ENCODE assay signal across 8 mouse cellular contexts in the genomic region with DNA sequence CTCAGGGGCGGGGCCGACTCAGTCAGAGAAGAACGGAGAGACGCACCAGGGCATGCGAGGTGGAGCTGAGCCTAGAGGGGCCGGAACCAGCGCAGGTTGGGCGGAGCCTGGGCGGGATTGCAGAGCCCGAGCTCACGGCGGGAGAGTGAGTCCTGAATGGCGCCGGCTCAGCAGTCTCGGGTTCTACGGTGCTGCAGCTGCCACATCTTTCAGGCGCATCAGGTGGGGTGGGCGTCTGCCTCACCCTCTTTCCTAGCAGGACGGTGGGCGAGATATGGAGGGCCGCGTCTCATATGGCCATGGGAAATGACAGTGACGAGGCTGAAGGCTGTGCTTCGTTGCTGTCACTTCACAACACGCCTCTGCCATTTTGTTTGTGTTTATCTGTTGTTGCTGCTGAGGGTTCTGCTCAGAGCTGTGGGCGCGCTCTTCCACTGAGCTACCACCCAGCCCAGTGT. TPM values are rescaled to one million over a fixed set of nuclear protein-coding genes. Genes with fewer than 3 reads are reported as not detected.
DNase-seq lines count a peak whose midpoint lies in the region; ATAC-seq lines count a peak whose summit lies in the region.

No protein-coding gene starts in this region.

- peak overlapping the region; percentile 67 for H3K4me2 ChIP-seq in hindbrain, embryonic 16.5 days (ENCODE audit: low read length)

- H3K27ac ChIP-seq in hindbrain, embryonic 16.5 days (ENCODE audit: low read depth, low read length): peak overlapping the region; percentile 88

- under 1% methylated on average over 24 of the region's 27 CpGs for WGBS in hindbrain, embryonic 16.5 days

- peaks cover 25% of the 10 kb centered on the region for H3K36me3 ChIP-seq in hindbrain, embryonic 16.5 days (ENCODE audit: control insufficient read depth, insufficient read depth, low read length)

- peak overlapping the region; percentile 56 for H3K4me3 ChIP-seq in hindbrain, embryonic 16.5 days (ENCODE audit: low read length)

- H3K9me3 ChIP-seq in hindbrain, embryonic 16.5 days (ENCODE audit: control insufficient read depth, low read length): no peaks in the 10 kb centered on the region

- H3K27me3 ChIP-seq in hindbrain, embryonic 16.5 days (replicated peaks; ENCODE audit: control insufficient read depth, insufficient read depth, low read length): no peaks in the 10 kb centered on the region

- H3K9ac ChIP-seq in hindbrain, embryonic 16.5 days (ENCODE audit: low read depth, low read length): peak overlapping the region; percentile 79

- ATAC-seq in hindbrain, embryonic 16.5 days: peak; percentile 100
- peak; percentile 99 for ATAC-seq in megakaryocyte progenitor cell, adult 5-6 weeks (replicated peaks; ENCODE audit: poor library complexity)

- H3K4me1 ChIP-seq in hindbrain, embryonic 16.5 days (ENCODE audit: control insufficient read depth, insufficient read depth, low read depth, low read length): peaks cover 9% of the 10 kb centered on the region

- DNase-seq in WW6 (ENCODE audit: low read depth, low spot score): peak; percentile 98
- peak; percentile 96 to 99 for DNase-seq in cerebellum, postnatal 25 days
- DNase-seq in frontal cortex, postnatal 25 days (ENCODE audit: low spot score in 2 of 2): peak; percentile 88 to 94
- peak; percentile 90 to 97 for DNase-seq in left cerebral cortex, adult 9 months (ENCODE audit: low spot score in 2 of 2)
- DNase-seq in right cerebral cortex, postnatal 14 days: peak; percentile 97
- peak; percentile 93 to 98 for DNase-seq in urinary bladder, postnatal 36 days (ENCODE audit: low spot score in 2 of 2)

RNA-seq across cellular contexts. Expression of gene Mrnip, which starts 0.5 kb away (rescaled TPM):
- polyA plus RNA-seq in hindbrain, embryonic 16.5 days (2015; fragmentation: Nextera tagmentation; extraction: Ambion mirVana): 33.2 and 39.1 TPM in 2 replicates
- total RNA-seq in megakaryocyte progenitor cell, adult 5-6 weeks (2015): 18.8 and 20.0 TPM in 2 replicates
- total RNA-seq in megakaryocyte progenitor cell, adult 5-6 weeks (2017): 14.6 and 16.5 TPM in 2 replicates

RNA-seq across cellular contexts. Expression of gene Sqstm1, which starts 35.9 kb away (rescaled TPM):
- 448 and 480 TPM in 2 replicates for polyA plus RNA-seq in hindbrain, embryonic 16.5 days (2015; fragmentation: Nextera tagmentation; extraction: Ambion mirVana)
- 42.7 and 49.3 TPM in 2 replicates for total RNA-seq in megakaryocyte progenitor cell, adult 5-6 weeks (2015)
- 207 and 220 TPM in 2 replicates for total RNA-seq in megakaryocyte progenitor cell, adult 5-6 weeks (2017)

RNA-seq across cellular contexts. Expression of gene Mgat4b, which starts 35.9 kb away (rescaled TPM):
- polyA plus RNA-seq in hindbrain, embryonic 16.5 days (2015; fragmentation: Nextera tagmentation; extraction: Ambion mirVana): 15.6 and 30.9 TPM in 2 replicates
- 17.4 and 18.9 TPM in 2 replicates for total RNA-seq in megakaryocyte progenitor cell, adult 5-6 weeks (2015)
- 10.8 and 16.2 TPM in 2 replicates for total RNA-seq in megakaryocyte progenitor cell, adult 5-6 weeks (2017)

RNA-seq across cellular contexts. Expression of gene Tbc1d9b, which starts 43.6 kb away (rescaled TPM):
- 36.0 and 41.9 TPM in 2 replicates for polyA plus RNA-seq in hindbrain, embryonic 16.5 days (2015; fragmentation: Nextera tagmentation; extraction: Ambion mirVana)
- 38.6 and 41.5 TPM in 2 replicates for total RNA-seq in megakaryocyte progenitor cell, adult 5-6 weeks (2015)
- total RNA-seq in megakaryocyte progenitor cell, adult 5-6 weeks (2017): 78.6 and 91.2 TPM in 2 replicates

Comparison
In these comparisons a context has a peak if more than half of its experiments do, and no peak if none do; other contexts are left out.
1. Peak in every context shown above with its lines: DNase-seq, ATAC-seq, H3K4me3 ChIP-seq and H3K27ac ChIP-seq.